1 mouse cellular context compared by ENCODE assay signal in genomic region chr7:127573503-127574008, GRCm38 (mm10).
TF ChIP-seq lines count a peak whose summit lies in the region.

No protein-coding gene starts in this region.

TF ChIP-seq in CH12.LX, 34 proteins besides CTCF, POLR2A, EP300 and RAD21:
- TF ChIP-seq KAT2A (IDR thresholded peaks at IDR 0.05; ENCODE audit: insufficient replicate concordance, low read length) = no peak
- no peak for TF ChIP-seq RCOR1 (conservative IDR thresholded peaks at IDR 0.05; ENCODE audit: low read depth, low read length)
- TF ChIP-seq NRF1 (IDR thresholded peaks at IDR 0.05; ENCODE audit: low read depth, low read length) = 0 out of 2 replicates have a peak, but pooled peaks have one; percentile 19
- TF ChIP-seq ZMIZ1 (IDR thresholded peaks at IDR 0.05; ENCODE audit: low read depth, low read length) = no peak
- TF ChIP-seq MEF2A (IDR thresholded peaks at IDR 0.05; ENCODE audit: borderline replicate concordance, low read depth, low read length) = no peak
TF ChIP-seq in CH12.LX: peak in this region for 1.
